Mouse (Mus musculus) adrenal gland, postnatal 14 days (tissue): ENCODE data around the gene Tff3. TPM values are rescaled to one million over a fixed set of nuclear protein-coding genes. Genes with fewer than 3 reads are reported as not detected.

Experiments used
- DNase-seq: peaks from one replicate; pipeline ENCODE4 v3.0.0; 2021; ENCODE audit warnings: mixed read lengths
- total RNA-seq: library from RNA; stranded (reverse); gene quantifications from 2 replicates; pipeline ENCODE4 v1.2.3, GENCODE M21; 2021

Tff3 gene
- total RNA-seq, 1 experiment from 2014 or later, result 0.78 TPM

DNA sequence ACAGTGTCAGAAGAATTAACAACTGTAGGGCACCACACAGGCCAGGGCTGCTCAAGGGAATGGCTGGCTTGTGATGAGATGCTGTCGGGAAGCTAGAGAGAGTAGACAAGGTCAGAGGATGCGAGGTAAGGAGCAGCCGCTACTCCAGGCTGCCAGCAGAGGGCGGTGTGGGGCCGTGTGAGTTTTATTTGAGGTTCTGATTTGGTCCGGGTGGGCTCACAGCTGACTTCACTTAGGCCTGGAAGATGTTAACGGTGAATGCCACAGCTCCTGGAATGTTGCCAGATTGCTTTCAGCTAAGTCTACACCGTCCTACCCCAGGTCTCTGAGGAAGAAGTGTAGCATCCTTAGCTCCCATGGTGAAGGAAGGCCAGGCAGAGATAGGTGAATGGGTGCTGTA is 7.5 kb downstream of the Tff3 start:
- peak; percentile 63 for DNase-seq

DNA sequence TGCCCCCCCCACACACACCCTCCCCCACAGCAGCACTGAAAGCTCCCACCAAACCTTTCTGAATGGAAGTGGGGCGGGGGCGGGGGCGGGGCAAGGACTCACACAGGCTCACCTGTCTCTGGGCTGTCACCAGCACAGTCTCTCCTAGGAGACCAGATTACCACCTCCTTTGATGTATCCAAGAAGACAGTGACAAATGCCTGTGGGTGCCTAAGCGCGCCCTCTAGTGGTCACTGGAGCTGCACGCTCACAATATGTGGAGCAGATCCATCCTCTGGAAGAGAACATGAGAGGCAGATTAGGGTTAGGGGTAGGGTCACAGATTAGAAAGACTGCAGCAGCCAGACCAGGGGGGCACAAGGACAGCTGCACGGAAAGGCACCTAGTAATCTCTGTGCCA is 10.0 kb downstream of the Tff3 start:
- DNase-seq, result peak; percentile 88

DNA sequence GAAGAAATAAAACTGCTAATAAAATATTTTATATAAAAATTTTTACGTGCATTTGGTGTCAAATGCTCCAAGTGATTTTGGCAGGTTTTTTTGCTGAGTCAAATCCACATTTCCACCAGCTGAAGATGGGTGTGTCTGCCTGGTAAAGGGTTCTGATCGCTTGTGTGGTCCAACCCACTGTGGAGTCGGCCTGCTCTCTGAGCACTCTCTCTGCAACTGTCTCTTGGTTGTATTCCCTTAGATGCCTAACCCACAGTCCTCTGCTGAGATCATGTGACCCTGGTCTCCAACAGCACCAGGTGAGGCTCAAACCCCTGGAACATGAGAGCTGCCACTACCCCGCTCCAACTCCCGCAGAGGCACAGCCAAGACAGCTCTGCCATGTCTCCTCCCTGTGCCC is 11.5 kb downstream of the Tff3 start:
- no peak for DNase-seq

- no peak for DNase-seq
Measured at GRCm38 (mm10) chr17:31116063-31116462, 13.4 kb downstream of the Tff3 start.

GRCm38 (mm10) chr17:31113191-31113856 is 16.1 kb downstream of the Tff3 start:
- no peak for DNase-seq

DNA sequence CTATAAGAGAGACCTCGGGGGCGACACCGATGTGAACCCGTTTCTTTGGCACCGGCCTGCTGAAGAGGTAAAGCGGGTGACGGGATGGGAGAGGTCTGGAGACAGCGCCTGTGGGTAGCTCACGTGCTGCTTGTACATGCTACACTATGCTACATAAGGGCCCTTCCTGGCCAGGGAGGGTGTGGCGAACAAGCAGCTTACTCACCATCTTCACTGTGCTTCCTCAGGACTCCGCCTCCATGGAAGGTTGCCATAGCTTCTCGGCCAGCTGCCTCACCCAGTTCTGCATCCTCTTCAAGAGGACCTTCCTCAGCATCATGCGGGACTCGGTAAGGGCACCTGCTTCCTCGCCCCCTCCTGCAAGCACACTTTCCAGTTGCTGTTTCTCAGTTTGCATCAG is 21.1 kb downstream of the Tff3 start:
- no peak for DNase-seq

- peak; percentile 52 for DNase-seq
Measured at GRCm38 (mm10) chr17:31103823-31104222, 25.6 kb downstream of the Tff3 start.

GRCm38 (mm10) chr17:31103007-31103570 is 26.4 kb downstream of the Tff3 start:
- DNase-seq, result peak; percentile 64

GRCm38 (mm10) chr17:31098788-31099187 is 30.7 kb downstream of the Tff3 start:
- no peak for DNase-seq

DNA sequence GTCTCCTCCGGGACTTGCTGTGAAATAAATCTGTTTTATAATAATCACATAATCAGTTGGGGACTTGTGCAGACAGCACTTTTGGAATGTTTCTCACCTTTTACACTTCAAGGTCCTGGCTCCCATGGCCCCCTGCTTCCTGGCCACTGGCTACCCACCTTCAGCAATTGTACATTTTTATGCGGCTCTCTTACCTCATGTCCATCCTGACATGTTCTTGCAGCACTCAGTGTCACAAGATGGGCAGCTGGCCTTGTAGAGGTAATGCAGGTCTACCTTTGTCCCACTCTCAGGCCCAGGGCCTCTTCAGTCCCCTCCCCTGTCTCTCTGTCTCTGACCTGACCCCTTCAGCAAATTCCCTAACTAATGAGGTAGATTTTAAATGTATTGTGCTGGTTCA is 32.6 kb downstream of the Tff3 start:
- no peak for DNase-seq

GRCm38 (mm10) chr17:31095570-31095969 is 33.9 kb downstream of the Tff3 start:
- no peak for DNase-seq

DNA sequence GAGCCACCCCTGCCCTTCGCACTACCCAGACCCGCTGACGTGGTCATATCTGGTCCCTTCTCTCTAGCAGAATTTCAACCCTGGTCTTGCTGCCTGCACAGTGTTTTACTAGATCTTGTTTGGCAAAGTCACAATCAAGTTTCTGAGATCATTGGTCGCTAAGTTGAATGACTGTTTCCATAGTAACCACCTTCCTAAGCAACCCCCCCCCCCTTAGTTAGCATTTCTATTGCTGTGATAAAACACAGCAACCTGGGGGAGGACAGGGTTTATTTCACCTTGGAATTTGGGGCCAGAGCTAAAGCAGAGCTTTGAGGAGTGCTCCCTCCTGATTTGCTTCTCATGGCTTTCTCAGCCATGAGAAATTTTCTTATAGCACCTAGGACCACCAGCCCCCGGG is 34.7 kb downstream of the Tff3 start:
- no peak for DNase-seq

GRCm38 (mm10) chr17:31091023-31091735 is 38.3 kb downstream of the Tff3 start:
- no peak for DNase-seq

GRCm38 (mm10) chr17:31089848-31090247 is 39.6 kb downstream of the Tff3 start:
- no peak for DNase-seq

DNA sequence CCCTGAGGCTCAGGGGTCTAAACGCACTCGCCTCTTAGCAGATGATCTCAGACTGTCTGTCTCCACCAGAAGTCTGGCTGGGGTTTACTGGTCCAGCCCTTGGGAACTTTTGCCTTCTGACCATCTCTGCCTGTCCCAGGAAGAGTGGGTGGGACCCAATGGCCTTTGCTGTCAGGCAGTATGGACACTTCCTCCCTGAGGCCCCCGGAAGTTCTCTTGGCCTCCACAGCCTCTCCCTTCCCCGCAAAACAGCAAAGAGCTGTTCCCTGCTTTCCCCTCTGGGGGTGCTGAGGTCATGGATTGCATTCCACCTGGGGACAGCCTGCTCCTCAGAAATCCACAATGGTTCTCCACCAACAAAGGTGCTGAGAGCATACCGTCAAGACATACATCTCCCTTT is 40.7 kb downstream of the Tff3 start:
- peak; percentile 38 for DNase-seq

DNA sequence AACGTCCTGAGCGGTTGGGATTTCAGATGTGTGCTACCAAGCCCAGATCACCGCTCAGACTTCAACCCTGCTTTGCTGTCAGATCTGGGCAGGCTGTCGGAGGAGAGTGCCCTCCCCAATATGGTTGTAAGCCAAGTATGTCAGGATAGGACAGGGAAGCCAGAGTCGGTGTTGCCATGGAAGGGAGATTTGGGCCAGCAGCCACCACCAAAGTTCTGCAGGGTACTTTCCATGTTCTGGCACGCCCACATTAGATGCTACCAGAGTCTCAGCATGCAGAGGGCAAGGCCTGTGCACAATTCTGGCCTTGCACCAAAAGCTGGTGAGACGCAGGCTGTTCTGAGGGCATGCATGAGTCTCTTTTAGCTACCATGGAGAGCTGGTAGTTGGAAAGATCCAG is 43.2 kb downstream of the Tff3 start:
- DNase-seq, result peak; percentile 40

DNA sequence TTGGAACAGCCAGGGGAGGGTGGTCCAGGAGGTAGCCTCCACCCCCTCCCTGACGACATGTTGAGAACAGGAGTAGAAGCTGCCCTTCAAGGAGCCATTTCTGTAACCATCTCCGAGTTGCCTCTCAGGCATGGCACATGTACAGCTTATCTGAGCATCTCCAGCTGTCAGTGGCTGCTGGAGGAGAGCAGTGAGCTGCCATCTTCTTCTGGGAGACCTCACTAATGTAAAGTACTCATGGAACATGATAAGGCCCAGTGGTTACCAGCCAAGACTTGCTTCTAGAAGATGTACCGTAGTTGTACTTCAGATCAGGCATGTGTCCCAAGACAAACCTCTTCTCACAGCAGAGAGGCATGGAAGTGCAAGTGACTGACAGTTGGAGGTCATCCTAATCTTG is 43.9 kb downstream of the Tff3 start:
- no peak for DNase-seq

DNA sequence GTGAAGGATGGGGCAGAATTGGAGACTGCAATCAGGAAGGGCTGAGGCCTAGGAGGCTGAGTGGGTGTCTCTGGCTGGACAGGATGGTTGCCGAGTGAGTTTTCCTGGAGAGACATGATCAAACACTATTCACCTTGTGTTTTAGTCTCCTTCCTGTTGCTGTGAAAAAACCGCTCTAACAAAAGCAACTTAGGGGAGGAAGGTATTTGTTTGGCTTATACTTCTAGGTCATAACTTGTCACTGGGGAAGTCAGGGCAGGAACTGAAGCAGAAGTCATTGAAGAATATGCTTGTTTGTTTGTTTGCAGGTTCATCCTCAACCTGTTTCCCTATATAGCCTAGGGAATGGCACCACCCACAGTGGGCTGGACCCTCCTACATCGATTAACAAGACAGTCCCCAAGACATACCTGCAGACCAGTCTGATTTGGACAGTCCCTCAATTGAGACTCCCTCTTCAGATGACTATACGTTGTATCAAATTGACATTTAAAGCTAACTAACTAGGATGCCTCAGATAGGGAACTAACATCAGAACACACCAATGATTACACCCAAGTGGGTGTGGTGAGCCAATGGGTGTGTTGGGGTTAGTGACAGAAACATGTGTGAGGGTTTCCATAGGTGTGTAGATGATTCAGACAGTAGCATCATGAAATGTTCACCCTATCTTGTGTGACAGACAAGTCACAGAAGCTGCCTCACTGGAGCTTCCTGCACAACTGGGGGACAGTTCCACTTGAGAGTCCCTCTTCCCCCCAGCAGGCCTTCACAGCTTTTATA is 47.0 kb downstream of the Tff3 start:
- no peak for DNase-seq

GRCm38 (mm10) chr17:31079078-31079840 is 50.2 kb downstream of the Tff3 start:
- DNase-seq, result peak; percentile 53

GRCm38 (mm10) chr17:31078581-31078980 is 50.9 kb downstream of the Tff3 start:
- DNase-seq, result no peak

DNA sequence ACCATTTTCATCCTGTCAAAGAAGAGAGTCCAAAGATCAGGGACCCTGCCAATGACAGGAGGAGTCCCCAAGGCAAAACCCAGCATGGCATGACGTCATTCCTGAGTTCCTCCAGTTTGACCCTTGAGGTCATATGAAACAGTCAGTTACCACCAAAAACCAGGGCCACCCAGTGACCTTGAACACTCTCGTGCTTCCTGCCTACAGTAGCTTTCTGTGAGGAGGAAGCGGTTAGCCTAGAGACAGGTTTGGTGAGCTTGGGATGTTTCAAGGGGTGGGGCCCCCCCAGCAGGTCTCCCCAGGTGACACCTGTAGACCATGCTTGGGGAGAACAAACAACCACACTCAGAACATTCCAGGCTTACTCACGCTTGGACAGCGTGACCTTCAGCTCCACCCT is 51.9 kb downstream of the Tff3 start:
- peak; percentile 54 for DNase-seq

DNA sequence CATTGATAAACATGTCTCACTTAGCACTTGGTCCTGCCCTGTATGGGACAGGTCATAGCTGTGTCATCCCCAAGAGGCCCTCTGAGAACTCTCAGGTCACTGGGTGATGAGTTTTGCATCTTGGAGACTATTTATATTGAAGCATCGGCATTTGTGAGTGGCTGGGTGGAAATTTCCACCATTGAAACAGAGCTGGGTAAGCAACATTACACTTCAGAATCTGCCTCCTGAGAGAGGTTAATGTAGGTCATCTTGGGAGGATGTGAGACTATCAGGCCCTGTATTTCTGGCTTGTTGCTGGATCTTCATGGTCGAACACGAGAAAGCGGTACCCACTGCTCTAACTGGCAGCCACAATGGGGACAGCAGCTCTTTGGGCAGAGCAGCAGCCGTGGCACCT is 54.0 kb downstream of the Tff3 start:
- no peak for DNase-seq
